Mouse (Mus musculus) G1E (cell line): Measurements from ENCODE around the gene Wrb. TPM values are rescaled to one million over a fixed set of nuclear protein-coding genes. Genes with fewer than 3 reads are reported as not detected.
A peak's percentile ranks its signal among the peaks of the same experiment; 100 is the strongest.

ENCODE experiments used
- ATAC-seq: 2 replicates; pipeline ENCODE4 v1.8.0; 2016; ENCODE audit warnings: mild to moderate bottlenecking; ENCODE audit not compliant: insufficient number of reproducible peaks, poor library complexity, low FRiP score, severe bottlenecking; ENCODE audit errors: extremely low read depth
- DNase-seq: peaks from one replicate; pipeline ENCODE4 v3.0.0; 2012; ENCODE audit warnings: low spot score
- H3K27me3 ChIP-seq: 2 replicates; pipeline ENCODE4 v1.6.1; 2012; ENCODE audit warnings: mild to moderate bottlenecking, low read length, inconsistent platforms; ENCODE audit not compliant: insufficient read depth
- H3K36me3 ChIP-seq: replicated peaks from 2 replicates; pipeline ENCODE3; 2012; ENCODE audit warnings: mild to moderate bottlenecking, inconsistent platforms
- H3K4me1 ChIP-seq: 2 replicates; pipeline ENCODE4 v1.6.1; 2012; ENCODE audit warnings: low read depth, low read length, inconsistent platforms, mixed read lengths; ENCODE audit not compliant: insufficient read depth
- H3K4me3 ChIP-seq: 2 replicates; pipeline ENCODE4 v1.5.1; 2012; ENCODE audit warnings: low read depth, mild to moderate bottlenecking, inconsistent platforms, low read length, moderate library complexity, mixed read lengths
- H3K9me3 ChIP-seq: replicated peaks from 2 replicates; pipeline ENCODE4 v1.6.1; 2012; ENCODE audit warnings: inconsistent platforms
- CTCF ChIP-seq: IDR thresholded peaks from 2 replicates; pipeline ENCODE4 v1.5.1; 2012; ENCODE audit warnings: low read depth, low read length, inconsistent platforms, mixed read lengths
- GATA1 ChIP-seq: IDR thresholded peaks from 2 replicates; pipeline ENCODE4 v1.6.1; 2012; ENCODE audit warnings: borderline replicate concordance, low read length, inconsistent platforms, mixed read lengths
- GATA2 ChIP-seq: IDR thresholded peaks from 2 replicates; pipeline ENCODE4 v1.6.1; 2012; ENCODE audit warnings: low read depth, low read length, inconsistent platforms, borderline replicate concordance
- POLR2AphosphoS5 ChIP-seq: IDR thresholded peaks from 2 replicates; pipeline ENCODE4 v1.6.1; 2012; ENCODE audit warnings: low read depth, low read length, inconsistent platforms; ENCODE audit not compliant: insufficient replicate concordance
- TAL1 ChIP-seq: conservative IDR thresholded peaks from 2 replicates; pipeline ENCODE4 v1.6.1; 2012; ENCODE audit warnings: low read depth, low read length, inconsistent platforms, mixed read lengths
- polyA plus RNA-seq: library from polyadenylated mRNA; stranded (reverse); fragments of >175 nt; gene quantifications from 2 replicates; pipeline ENCODE4 v1.2.3, GENCODE M21; 2012
- total RNA-seq, 2 experiments: library from RNA; stranded (forward) in 1 of 2; stranded (reverse) in 1 of 2; fragments of 200-1000 nt in 1 of 2; fragments of >200 nt in 1 of 2; fragmentation: Nextera tagmentation in 1 of 2; gene quantifications; 2 replicates each; pipeline ENCODE4 v1.2.3; 2014 to 2017

Wrb gene
- total and polyA plus RNA-seq, 3 experiments: 3.1 to 25.5 (median 19.9) TPM

GRCm38 (mm10) chr16:96187619-96188018, 42.4 kb downstream of the Wrb start:
- peaks cover 7% of the 10 kb centered on the region for H3K27me3 ChIP-seq
- TF ChIP-seq GATA1 (no peak), POLR2AphosphoS5 (no peak), GATA2 (no peak), CTCF (no peak)
- DNase-seq (no peak), ATAC-seq (no peak)
- H3K4me1 ChIP-seq: peaks cover 14% of the 10 kb centered on the region
- H3K9me3 ChIP-seq: peaks cover 4% of the 10 kb centered on the region
- no peak overlapping the region for H3K4me3 ChIP-seq
- H3K36me3 ChIP-seq: no peaks in the 10 kb centered on the region

GRCm38 (mm10) chr16:96191531-96192506, 46.6 kb downstream of the Wrb start, which contains the start of gene Lca5l:
Lca5l (minus strand) TSS chr16:96192271.
- Histone ChIP-seq H3K4me1 (peaks cover 17% of the 10 kb centered on the region), H3K9me3 (no peaks in the 10 kb centered on the region), H3K4me3 (peak within 1 kb of the TSS; percentile 88), H3K27me3 (peaks cover 11% of the 10 kb centered on the region), H3K36me3 (no peaks in the 10 kb centered on the region)
- DNase-seq (peak; percentile 98), ATAC-seq (peak; percentile 92)
- no peak for TF ChIP-seq TAL1
- TF ChIP-seq GATA2: no peak
- TF ChIP-seq POLR2AphosphoS5: no peak
- no peak for TF ChIP-seq GATA1
- no peak for TF ChIP-seq CTCF

GRCm38 (mm10) chr16:96199913-96200701, 54.9 kb downstream of the Wrb start, which contains the start of gene Sh3bgr:
Sh3bgr (plus strand) TSS chr16:96200450.
- no peaks in the 10 kb centered on the region for H3K4me1 ChIP-seq
- 0 out of 2 replicates have a peak, but pooled peaks cover 6% of the 10 kb centered on the region for H3K27me3 ChIP-seq
- no peak within 1 kb of the TSS for H3K4me3 ChIP-seq
- no peak for DNase-seq
- no peaks in the 10 kb centered on the region for H3K36me3 ChIP-seq
- no peak for TF ChIP-seq GATA1
- no peaks in the 10 kb centered on the region for H3K9me3 ChIP-seq
- ATAC-seq: no peak

- TF ChIP-seq GATA1 (no peak), POLR2AphosphoS5 (no peak), GATA2 (no peak), CTCF (no peak), TAL1 (no peak)
- no peak for DNase-seq
- Histone ChIP-seq H3K36me3 (no peaks in the 10 kb centered on the region), H3K9me3 (no peaks in the 10 kb centered on the region), H3K27me3 (0 out of 2 replicates have a peak, but pooled peaks cover 7% of the 10 kb centered on the region), H3K4me3 (no peak overlapping the region), H3K4me1 (no peaks in the 10 kb centered on the region)
- ATAC-seq: no peak
These were observed 55.5 kb downstream of the Wrb start for GRCm38 (mm10) chr16:96200702-96201028.

GRCm38 (mm10) chr16:96201485-96202232, 56.5 kb downstream of the Wrb start:
- TF ChIP-seq CTCF (no peak), GATA2 (no peak), POLR2AphosphoS5 (no peak), TAL1 (no peak), GATA1 (no peak)
- ATAC-seq (no peak), DNase-seq (no peak)
- H3K9me3 ChIP-seq: no peaks in the 10 kb centered on the region
- no peak overlapping the region for H3K4me3 ChIP-seq
- no peaks in the 10 kb centered on the region for H3K36me3 ChIP-seq
- 0 out of 2 replicates have a peak, but pooled peaks cover 5% of the 10 kb centered on the region for H3K27me3 ChIP-seq
- no peaks in the 10 kb centered on the region for H3K4me1 ChIP-seq

Other genes starting within 250 kb of the Wrb start
- gene Psmg1, start 154.4 kb upstream of the Wrb start, total RNA-seq (2014; fragmentation: Nextera tagmentation): 29.9 and 37.3 TPM in 2 replicates
- 70.4 and 75.6 TPM in 2 replicates for gene Psmg1, start 154.4 kb upstream of the Wrb start, total RNA-seq (2017)
- 89.8 and 102 TPM in 2 replicates for gene Psmg1, start 154.4 kb upstream of the Wrb start, polyA plus RNA-seq
- 64.9 and 70.2 TPM in 2 replicates for gene Brwd1, start 62.9 kb upstream of the Wrb start, total RNA-seq (2014; fragmentation: Nextera tagmentation)
- gene Brwd1, start 62.9 kb upstream of the Wrb start, total RNA-seq (2017): 67.3 and 68.7 TPM in 2 replicates
- gene Brwd1, start 62.9 kb upstream of the Wrb start, polyA plus RNA-seq: 9.0 and 13.2 TPM in 2 replicates
- gene Hmgn1, start 17.7 kb upstream of the Wrb start, total RNA-seq (2014; fragmentation: Nextera tagmentation): 156 and 238 TPM in 2 replicates
- 182 and 273 TPM in 2 replicates for gene Hmgn1, start 17.7 kb upstream of the Wrb start, total RNA-seq (2017)
- 184 and 230 TPM in 2 replicates for gene Hmgn1, start 17.7 kb upstream of the Wrb start, polyA plus RNA-seq
- 0.53 and 0.60 TPM in 2 replicates for gene Lca5l, start 46.9 kb downstream of the Wrb start, total RNA-seq (2014; fragmentation: Nextera tagmentation)
- 0.12 and 0.16 TPM in 2 replicates for gene Lca5l, start 46.9 kb downstream of the Wrb start, total RNA-seq (2017)
- not detected in 2 replicates for gene Lca5l, start 46.9 kb downstream of the Wrb start, polyA plus RNA-seq
- gene Sh3bgr, start 55.0 kb downstream of the Wrb start, total RNA-seq (2014; fragmentation: Nextera tagmentation): not detected in 2 replicates
- 0.52 TPM in 1 of 2 replicates, not detected in the other for gene Sh3bgr, start 55.0 kb downstream of the Wrb start, total RNA-seq (2017)
- gene Sh3bgr, start 55.0 kb downstream of the Wrb start, polyA plus RNA-seq: not detected in 2 replicates
- not detected in 2 replicates for gene B3galt5, start 90.4 kb downstream of the Wrb start, total RNA-seq (2014; fragmentation: Nextera tagmentation)
- 0.12 and 0.16 TPM in 2 replicates for gene B3galt5, start 90.4 kb downstream of the Wrb start, total RNA-seq (2017)
- not detected in 2 replicates for gene B3galt5, start 90.4 kb downstream of the Wrb start, polyA plus RNA-seq